Mouse (Mus musculus): ENCODE measurements around the gene Syngap1. TPM values are rescaled to one million over a fixed set of nuclear protein-coding genes. Genes with fewer than 3 reads are reported as not detected.

The Syngap1 gene
- polyA plus RNA-seq, 2 experiments, result 0.08 to 3.4 TPM

DNA sequence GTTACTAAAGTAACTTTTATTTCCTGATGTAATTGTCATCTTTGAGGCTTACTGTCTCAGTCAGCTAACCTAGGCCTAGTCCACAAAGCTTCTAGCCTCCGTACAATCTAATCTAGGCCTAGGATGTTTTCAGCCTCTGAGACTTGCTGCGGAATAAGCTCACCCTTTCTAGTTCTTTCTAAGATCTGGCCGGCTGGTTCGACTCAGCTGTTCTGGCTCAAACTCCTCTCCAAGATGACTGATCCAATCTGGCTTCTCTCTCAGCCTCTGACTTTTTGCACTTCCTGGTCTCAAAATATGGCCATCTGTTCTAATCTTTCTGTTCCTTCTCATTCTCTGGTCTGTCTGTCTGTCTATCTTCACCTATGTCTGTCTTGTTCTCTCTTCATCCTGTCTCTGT is 42.3 kb downstream of the Syngap1 start:
- DNase-seq (ENCODE audit: low read depth in 3 of 3, low spot score in 3 of 3) (no peak), ATAC-seq (ENCODE audit: insufficient read depth) (no peak)
- Histone ChIP-seq H3K4me2 (ENCODE audit: low read depth) (no peak overlapping the region), H3K36me3 (replicated peaks; ENCODE audit: control insufficient read depth, insufficient read depth, low read depth) (peaks cover 1% of the 10 kb centered on the region; the same call in 1 of the 2 replicates), H3K9ac (replicated peaks) (no peak overlapping the region), H3K27me3 (ENCODE audit: control insufficient read depth, insufficient read depth, low read length) (no peaks in the 10 kb centered on the region), H3K4me1 (replicated peaks; ENCODE audit: control insufficient read depth in 2 of 2, insufficient read depth in 2 of 2, low read length in 1 of 2) (no peaks in the 10 kb centered on the region), H3K27ac (no peak overlapping the region), H3K4me3 (ENCODE audit: insufficient read depth in 1 of 2, low read depth in 2 of 2, low read length in 2 of 2) (no peak overlapping the region), H3K9me3 (ENCODE audit: control insufficient read depth, low read length) (no peaks in the 10 kb centered on the region)
- no peak for TF ChIP-seq EP300 (IDR thresholded peaks at IDR 0.05; ENCODE audit: low read depth)
- no peak for TF ChIP-seq CTCF (IDR thresholded peaks at IDR 0.05; ENCODE audit: low read depth)
- 84% methylated on average over 4 of the region's 4 CpGs for WGBS (ENCODE audit: insufficient replicate concordance)

GRCm38 (mm10) chr17:26985503-26986179 is 44.6 kb downstream of the Syngap1 start:
- H3K27ac ChIP-seq, result no peak overlapping the region

DNA sequence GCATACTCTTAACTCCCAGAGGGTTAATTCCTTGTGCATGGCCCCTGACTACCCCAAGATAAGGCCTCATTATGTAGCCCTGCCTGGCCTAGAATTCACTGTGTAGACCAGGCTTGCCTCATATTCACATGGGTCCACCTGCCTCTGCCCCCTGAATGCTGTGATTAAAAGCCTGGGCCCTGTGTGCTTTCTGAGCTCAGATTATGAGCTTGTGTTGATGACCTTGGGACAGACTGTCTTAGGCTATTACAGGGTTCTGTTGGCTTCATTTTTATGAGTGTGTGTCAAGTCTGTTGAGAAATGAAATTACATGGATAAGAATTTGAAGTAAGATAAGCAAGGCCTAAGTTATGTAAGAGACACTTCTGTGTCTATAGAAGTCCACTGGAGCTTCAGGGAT is 49.5 kb downstream of the Syngap1 start:
- no peak overlapping the region for H3K4me3 ChIP-seq (ENCODE audit: insufficient read depth in 1 of 2, low read depth in 2 of 2, low read length in 2 of 2)
- H3K9me3 ChIP-seq (ENCODE audit: control insufficient read depth, low read length), result no peaks in the 10 kb centered on the region
- peaks cover 0 to 7% of the 10 kb centered on the region in 2 experiments; a peak in 1 of 4 replicates for H3K4me1 ChIP-seq (replicated peaks; ENCODE audit: control insufficient read depth in 2 of 2, insufficient read depth in 2 of 2, low read length in 1 of 2)
- H3K27me3 ChIP-seq (ENCODE audit: control insufficient read depth, insufficient read depth, low read length), result no peaks in the 10 kb centered on the region
- no peak overlapping the region for H3K27ac ChIP-seq
- no peak for ATAC-seq (ENCODE audit: insufficient read depth)
- no peak for DNase-seq (ENCODE audit: low read depth in 3 of 3, low spot score in 3 of 3)
- no peaks in the 10 kb centered on the region for H3K36me3 ChIP-seq (replicated peaks; ENCODE audit: control insufficient read depth, insufficient read depth, low read depth)
- no peak overlapping the region for H3K4me2 ChIP-seq (ENCODE audit: low read depth)
- H3K9ac ChIP-seq (replicated peaks), result no peak overlapping the region
- TF ChIP-seq EP300 (IDR thresholded peaks at IDR 0.05; ENCODE audit: low read depth), result no peak
- TF ChIP-seq CTCF (IDR thresholded peaks at IDR 0.05; ENCODE audit: low read depth), result no peak

More at GRCm38 (mm10) chr17:26985503-26986179, 44.6 kb downstream of the Syngap1 start:
- TF ChIP-seq EP300 (IDR thresholded peaks at IDR 0.05; ENCODE audit: low read depth) (no peak), CTCF (IDR thresholded peaks at IDR 0.05; ENCODE audit: low read depth) (no peak)
- ATAC-seq (ENCODE audit: insufficient read depth) (peak; percentile 65), DNase-seq (ENCODE audit: low read depth in 3 of 3, low spot score in 3 of 3) (no peak)
- Histone ChIP-seq H3K4me3 (ENCODE audit: insufficient read depth in 1 of 2, low read depth in 2 of 2, low read length in 2 of 2) (no peak overlapping the region), H3K4me2 (ENCODE audit: low read depth) (no peak overlapping the region), H3K9me3 (ENCODE audit: control insufficient read depth, low read length) (no peaks in the 10 kb centered on the region), H3K4me1 (replicated peaks; ENCODE audit: control insufficient read depth in 2 of 2, insufficient read depth in 2 of 2, low read length in 1 of 2) (0 out of 4 replicates have a peak, but pooled peaks cover 0 to 2% of the 10 kb centered on the region in 2 experiments), H3K36me3 (replicated peaks; ENCODE audit: control insufficient read depth, insufficient read depth, low read depth) (no peaks in the 10 kb centered on the region), H3K9ac (replicated peaks) (no peak overlapping the region), H3K27me3 (ENCODE audit: control insufficient read depth, insufficient read depth, low read length) (no peaks in the 10 kb centered on the region)
- WGBS (ENCODE audit: insufficient replicate concordance), result 74% methylated on average over 10 of the region's 10 CpGs

GRCm38 (mm10) chr17:26994410-26994809 is 53.4 kb downstream of the Syngap1 start:
- Histone ChIP-seq H3K27me3 (ENCODE audit: control insufficient read depth, insufficient read depth, low read length) (no peaks in the 10 kb centered on the region), H3K27ac (no peak overlapping the region), H3K4me1 (replicated peaks; ENCODE audit: control insufficient read depth in 2 of 2, insufficient read depth in 2 of 2, low read length in 1 of 2) (peaks cover 0 to 8% of the 10 kb centered on the region in 2 experiments; a peak in 1 of 4 replicates), H3K4me3 (ENCODE audit: insufficient read depth in 1 of 2, low read depth in 2 of 2, low read length in 2 of 2) (no peak overlapping the region), H3K4me2 (ENCODE audit: low read depth) (no peak overlapping the region), H3K9ac (replicated peaks) (no peak overlapping the region), H3K9me3 (ENCODE audit: control insufficient read depth, low read length) (no peaks in the 10 kb centered on the region), H3K36me3 (replicated peaks; ENCODE audit: control insufficient read depth, insufficient read depth, low read depth) (no peaks in the 10 kb centered on the region)
- no peak for TF ChIP-seq EP300 (IDR thresholded peaks at IDR 0.05; ENCODE audit: low read depth)
- TF ChIP-seq CTCF (IDR thresholded peaks at IDR 0.05; ENCODE audit: low read depth), result no peak
- WGBS (ENCODE audit: insufficient replicate concordance), result 74% methylated on average over 14 of the region's 14 CpGs
- no peak for ATAC-seq (ENCODE audit: insufficient read depth)
- DNase-seq (ENCODE audit: low read depth in 3 of 3, low spot score in 3 of 3), result no peak

GRCm38 (mm10) chr17:26995006-26995405 is 54.0 kb downstream of the Syngap1 start:
- H3K27ac ChIP-seq, result no peak overlapping the region
- DNase-seq (ENCODE audit: low read depth in 3 of 3, low spot score in 3 of 3) (no peak), ATAC-seq (ENCODE audit: insufficient read depth) (no peak)
- H3K4me2 ChIP-seq (ENCODE audit: low read depth), result no peak overlapping the region
- no peak for TF ChIP-seq EP300 (IDR thresholded peaks at IDR 0.05; ENCODE audit: low read depth)
- TF ChIP-seq CTCF (IDR thresholded peaks at IDR 0.05; ENCODE audit: low read depth), result no peak
- no peak overlapping the region for H3K9ac ChIP-seq (replicated peaks)
- no peaks in the 10 kb centered on the region for H3K9me3 ChIP-seq (ENCODE audit: control insufficient read depth, low read length)
- peaks cover 0 to 8% of the 10 kb centered on the region in 2 experiments; a peak in 1 of 4 replicates for H3K4me1 ChIP-seq (replicated peaks; ENCODE audit: control insufficient read depth in 2 of 2, insufficient read depth in 2 of 2, low read length in 1 of 2)
- H3K36me3 ChIP-seq (replicated peaks; ENCODE audit: control insufficient read depth, insufficient read depth, low read depth), result no peaks in the 10 kb centered on the region
- no peak overlapping the region for H3K4me3 ChIP-seq (ENCODE audit: insufficient read depth in 1 of 2, low read depth in 2 of 2, low read length in 2 of 2)
- WGBS (ENCODE audit: insufficient replicate concordance), result 54% methylated on average over 6 of the region's 6 CpGs
- H3K27me3 ChIP-seq (ENCODE audit: control insufficient read depth, insufficient read depth, low read length), result no peaks in the 10 kb centered on the region

All from liver, embryonic 14.5 days (tissue).